Mouse (Mus musculus): ENCODE results near the gene Bcl7c. TPM values are rescaled to one million over a fixed set of nuclear protein-coding genes. Genes with fewer than 3 reads are reported as not detected.
A peak's percentile ranks its signal among the peaks of the same experiment; 100 is the strongest.

Bcl7c gene
- polyA plus RNA-seq, 1 experiment from 2014 or later: 26.6 TPM

GRCm38 (mm10) chr7:127748235-127748560 is 39.5 kb upstream of the Bcl7c start:
- no peak for TF ChIP-seq CTCF (IDR thresholded peaks at IDR 0.05; ENCODE audit: low read depth)
- H3K9me3 ChIP-seq (ENCODE audit: control insufficient read depth): no peaks in the 10 kb centered on the region
- H3K4me1 ChIP-seq (replicated peaks; ENCODE audit: control insufficient read depth, insufficient read depth, low read length): 0 out of 2 replicates have a peak, but pooled peaks cover 2% of the 10 kb centered on the region
- peaks cover 52% of the 10 kb centered on the region for H3K36me3 ChIP-seq (ENCODE audit: control insufficient read depth, insufficient read depth)
- ATAC-seq: no peak
- no peaks in the 10 kb centered on the region for H3K27me3 ChIP-seq (replicated peaks; ENCODE audit: control insufficient read depth, insufficient read depth, low read length)
- 90% methylated on average over 28 of the region's 28 CpGs for WGBS
- no peak overlapping the region for H3K27ac ChIP-seq (ENCODE audit: low read depth, low read length)
- no peak overlapping the region for H3K4me2 ChIP-seq (replicated peaks; ENCODE audit: low read depth)
- H3K4me3 ChIP-seq (ENCODE audit: low read depth, low read length): no peak overlapping the region
- no peak overlapping the region for H3K9ac ChIP-seq (ENCODE audit: low read depth, low read length)

DNA sequence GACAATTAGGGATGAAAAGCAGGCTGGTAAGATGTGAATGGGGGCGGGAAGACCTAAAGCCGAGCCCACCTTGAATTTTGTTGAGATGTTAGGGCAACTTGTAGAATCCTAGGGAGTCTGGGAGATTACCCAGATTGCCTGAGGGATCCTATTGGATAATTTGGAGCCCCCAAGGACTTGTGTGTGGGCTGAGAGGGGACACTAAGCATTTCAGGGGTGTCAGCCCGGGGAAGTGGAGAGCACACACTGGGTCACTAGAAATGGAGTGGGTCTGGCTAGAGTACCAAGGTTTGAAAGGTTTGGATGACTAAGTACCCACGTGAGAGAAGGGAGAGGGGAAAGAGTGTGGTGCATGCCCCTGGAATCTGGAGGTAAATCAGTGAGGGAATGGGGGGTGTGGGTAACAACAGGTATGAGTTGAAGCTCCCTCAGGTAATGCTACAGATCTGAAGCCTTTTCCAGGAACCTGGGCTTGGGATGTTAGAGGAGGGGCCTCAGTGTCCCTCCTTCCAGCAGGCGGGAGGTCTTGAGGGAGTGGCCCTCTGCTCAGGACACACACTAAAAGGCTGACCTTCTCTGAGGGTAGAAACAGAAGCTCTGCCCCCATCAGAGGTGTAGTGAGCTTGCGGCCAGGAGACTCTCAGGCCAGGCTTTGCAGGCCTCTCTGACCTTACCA is 39.0 kb upstream of the Bcl7c start:
- H3K9me3 ChIP-seq (ENCODE audit: control insufficient read depth): no peaks in the 10 kb centered on the region
- H3K4me2 ChIP-seq (replicated peaks; ENCODE audit: low read depth): peak overlapping the region; percentile 99
- no peak for ATAC-seq
- WGBS: 41% methylated on average over 6 of the region's 6 CpGs
- TF ChIP-seq CTCF (IDR thresholded peaks at IDR 0.05; ENCODE audit: low read depth): no peak
- 0 out of 2 replicates have a peak, but pooled peaks cover 2% of the 10 kb centered on the region for H3K4me1 ChIP-seq (replicated peaks; ENCODE audit: control insufficient read depth, insufficient read depth, low read length)
- H3K27ac ChIP-seq (ENCODE audit: low read depth, low read length): no peak overlapping the region
- H3K9ac ChIP-seq (ENCODE audit: low read depth, low read length): no peak overlapping the region
- peaks cover 47% of the 10 kb centered on the region for H3K36me3 ChIP-seq (ENCODE audit: control insufficient read depth, insufficient read depth)
- H3K27me3 ChIP-seq (replicated peaks; ENCODE audit: control insufficient read depth, insufficient read depth, low read length): no peaks in the 10 kb centered on the region
- H3K4me3 ChIP-seq (ENCODE audit: low read depth, low read length): peak overlapping the region; percentile 67; the same call in 1 of the 2 replicates

DNA sequence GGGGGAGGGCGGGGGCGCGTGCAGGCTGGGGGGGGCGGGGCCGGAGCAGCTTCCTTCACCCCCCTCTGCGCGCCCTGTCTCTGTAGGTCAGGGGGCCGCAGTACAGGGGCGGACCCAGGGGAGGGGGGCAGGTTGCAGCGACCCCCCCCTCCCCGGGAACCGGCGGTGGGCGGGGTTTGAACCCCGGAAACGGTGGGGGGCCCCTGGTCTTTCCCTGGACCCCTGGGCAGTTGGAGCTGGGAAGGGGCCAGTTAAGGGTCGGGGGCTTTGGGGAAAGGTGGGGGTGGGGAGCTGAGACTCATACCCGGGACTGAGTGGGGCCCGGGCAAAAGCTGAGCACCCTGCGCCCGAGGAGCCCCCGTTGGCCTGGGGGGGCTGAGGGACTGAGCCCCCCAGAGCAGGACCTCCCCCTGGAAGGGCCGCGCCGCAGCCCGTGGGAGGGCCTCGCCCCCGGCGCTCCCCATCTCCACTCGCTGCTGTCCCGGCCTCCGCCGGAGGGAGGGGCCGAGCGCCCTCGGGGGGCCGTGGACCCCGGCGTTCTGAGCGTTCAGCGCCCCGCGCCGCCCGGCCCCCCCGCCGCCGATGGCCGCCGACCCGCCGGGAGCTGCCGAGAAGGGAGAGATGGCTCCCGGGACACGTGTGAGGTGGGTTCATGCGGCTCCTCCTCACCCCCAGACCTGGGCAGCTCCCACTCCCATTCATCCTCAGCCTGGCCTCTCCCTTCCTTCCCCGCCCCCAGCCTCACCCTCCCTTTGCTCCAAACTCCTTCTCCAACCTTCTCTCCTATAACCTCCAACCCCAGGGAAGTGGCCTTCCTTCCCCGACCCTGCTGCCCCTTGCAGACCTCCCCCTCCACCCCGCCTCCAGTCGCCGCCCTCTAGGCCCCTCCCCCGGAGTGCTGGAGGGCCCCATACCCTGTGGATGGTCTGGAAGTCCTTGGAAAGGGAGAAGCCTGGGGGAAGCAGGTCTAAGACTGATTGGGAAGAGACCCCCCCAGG is 38.1 kb upstream of the Bcl7c start:
- H3K4me3 ChIP-seq (ENCODE audit: low read depth, low read length): peak overlapping the region; percentile 67
- H3K4me2 ChIP-seq (replicated peaks; ENCODE audit: low read depth): peak overlapping the region; percentile 99
- no peaks in the 10 kb centered on the region for H3K27me3 ChIP-seq (replicated peaks; ENCODE audit: control insufficient read depth, insufficient read depth, low read length)
- no peak overlapping the region for H3K27ac ChIP-seq (ENCODE audit: low read depth, low read length)
- no peaks in the 10 kb centered on the region for H3K9me3 ChIP-seq (ENCODE audit: control insufficient read depth)
- ATAC-seq: no peak
- 1% methylated on average over 34 of the region's 62 CpGs for WGBS
- 0 out of 2 replicates have a peak, but pooled peaks cover 2% of the 10 kb centered on the region for H3K4me1 ChIP-seq (replicated peaks; ENCODE audit: control insufficient read depth, insufficient read depth, low read length)
- TF ChIP-seq CTCF (IDR thresholded peaks at IDR 0.05; ENCODE audit: low read depth): no peak
- H3K36me3 ChIP-seq (ENCODE audit: control insufficient read depth, insufficient read depth): peaks cover 38% of the 10 kb centered on the region
- H3K9ac ChIP-seq (ENCODE audit: low read depth, low read length): peak overlapping the region; percentile 56

DNA sequence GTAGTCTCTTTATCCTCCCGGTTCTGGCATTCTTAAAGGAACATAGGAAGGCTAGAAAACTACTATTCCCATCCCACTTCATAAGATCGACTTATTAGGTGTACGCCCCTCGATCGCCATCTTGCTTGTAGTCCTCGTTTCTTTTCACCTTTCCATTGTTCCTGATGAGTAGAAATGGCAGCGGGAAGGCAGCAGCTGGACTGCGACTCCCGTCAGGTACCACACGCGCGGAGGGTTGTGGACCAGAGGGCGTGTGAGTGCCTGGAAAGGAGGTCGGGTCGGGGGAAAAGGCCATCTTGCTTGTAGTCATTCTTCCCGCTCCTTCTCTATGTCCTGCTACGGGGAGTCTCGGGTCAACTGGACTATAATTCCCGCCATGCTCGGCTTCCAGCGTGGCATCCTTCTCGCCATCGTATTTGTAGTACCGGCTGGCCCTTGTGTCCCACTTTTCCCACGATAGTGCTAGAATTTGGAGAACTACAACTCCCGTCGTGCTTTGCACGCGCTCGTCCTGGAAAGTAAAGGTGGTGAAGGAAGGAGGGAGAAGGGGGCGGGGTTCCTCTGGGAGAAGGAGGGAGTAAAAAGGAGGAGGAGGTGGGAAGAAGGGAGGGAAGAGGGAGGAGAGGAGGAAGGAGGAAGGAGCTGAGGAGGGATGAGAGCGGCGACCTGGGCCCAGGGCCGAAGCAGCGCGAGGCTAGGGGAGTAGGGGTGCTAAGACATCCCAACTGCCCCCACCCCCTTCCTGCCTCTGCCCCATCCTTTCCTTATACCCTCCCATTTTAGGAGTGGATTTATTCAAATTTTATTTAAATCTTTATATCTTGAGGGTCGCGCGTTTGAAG is 37.1 kb upstream of the Bcl7c start:
- Histone ChIP-seq H3K4me2 (replicated peaks; ENCODE audit: low read depth) (peak overlapping the region; percentile 99), H3K9me3 (ENCODE audit: control insufficient read depth) (no peaks in the 10 kb centered on the region), H3K27ac (ENCODE audit: low read depth, low read length) (peak overlapping the region; percentile 62), H3K9ac (ENCODE audit: low read depth, low read length) (peak overlapping the region; percentile 56), H3K36me3 (ENCODE audit: control insufficient read depth, insufficient read depth) (peaks cover 29% of the 10 kb centered on the region), H3K4me1 (replicated peaks; ENCODE audit: control insufficient read depth, insufficient read depth, low read length) (0 out of 2 replicates have a peak, but pooled peaks cover 2% of the 10 kb centered on the region), H3K4me3 (ENCODE audit: low read depth, low read length) (peak overlapping the region; percentile 67), H3K27me3 (replicated peaks; ENCODE audit: control insufficient read depth, insufficient read depth, low read length) (no peaks in the 10 kb centered on the region)
- under 1% methylated on average over 39 of the region's 39 CpGs for WGBS
- ATAC-seq: peak; percentile 93
- no peak for TF ChIP-seq CTCF (IDR thresholded peaks at IDR 0.05; ENCODE audit: low read depth)

GRCm38 (mm10) chr7:127745251-127745651 is 36.5 kb upstream of the Bcl7c start:
- TF ChIP-seq CTCF (IDR thresholded peaks at IDR 0.05; ENCODE audit: low read depth): no peak
- Histone ChIP-seq H3K27ac (ENCODE audit: low read depth, low read length) (peak overlapping the region; percentile 62), H3K9me3 (ENCODE audit: control insufficient read depth) (no peaks in the 10 kb centered on the region), H3K4me1 (replicated peaks; ENCODE audit: control insufficient read depth, insufficient read depth, low read length) (0 out of 2 replicates have a peak, but pooled peaks cover 2% of the 10 kb centered on the region), H3K4me3 (ENCODE audit: low read depth, low read length) (peak overlapping the region; percentile 67), H3K27me3 (replicated peaks; ENCODE audit: control insufficient read depth, insufficient read depth, low read length) (no peaks in the 10 kb centered on the region), H3K36me3 (ENCODE audit: control insufficient read depth, insufficient read depth) (peaks cover 23% of the 10 kb centered on the region), H3K4me2 (replicated peaks; ENCODE audit: low read depth) (peak overlapping the region; percentile 99), H3K9ac (ENCODE audit: low read depth, low read length) (peak overlapping the region; percentile 32; the same call in 1 of the 2 replicates)
- WGBS: under 1% methylated on average over 19 of the region's 19 CpGs
- peak; percentile 83 for ATAC-seq

All from intestine, postnatal 0 days (tissue).